Mouse (Mus musculus): ENCODE data around the gene Amelx.

The Amelx gene

GRCm38 (mm10) chrX:169187100-169187499, at the start of gene Amelx:
TSS of gene Amelx (minus strand) at chrX:169187200.
- no peak for DNase-seq (ENCODE audit: low spot score)

- no peak for DNase-seq (ENCODE audit: low spot score)
Observed at GRCm38 (mm10) chrX:169222357-169223062, 35.5 kb upstream of the Amelx start.

GRCm38 (mm10) chrX:169220064-169220463, 33.1 kb upstream of the Amelx start:
- DNase-seq (ENCODE audit: low spot score), result no peak

- DNase-seq (ENCODE audit: low spot score), result no peak
Observed at GRCm38 (mm10) chrX:169210019-169210418, 23.0 kb upstream of the Amelx start.

GRCm38 (mm10) chrX:169178634-169179033, 8.4 kb downstream of the Amelx start:
- DNase-seq (ENCODE audit: low spot score), result no peak

GRCm38 (mm10) chrX:169173796-169174195, 13.2 kb downstream of the Amelx start:
- DNase-seq (ENCODE audit: low spot score), result peak; percentile 7

- DNase-seq (ENCODE audit: low spot score), result no peak
Observed at GRCm38 (mm10) chrX:169170981-169171380, 16.0 kb downstream of the Amelx start.

GRCm38 (mm10) chrX:169158385-169158784, 28.6 kb downstream of the Amelx start:
- no peak for DNase-seq (ENCODE audit: low spot score)

- DNase-seq (ENCODE audit: low spot score), result no peak
Observed at GRCm38 (mm10) chrX:169153805-169154204, 33.2 kb downstream of the Amelx start.

DNA sequence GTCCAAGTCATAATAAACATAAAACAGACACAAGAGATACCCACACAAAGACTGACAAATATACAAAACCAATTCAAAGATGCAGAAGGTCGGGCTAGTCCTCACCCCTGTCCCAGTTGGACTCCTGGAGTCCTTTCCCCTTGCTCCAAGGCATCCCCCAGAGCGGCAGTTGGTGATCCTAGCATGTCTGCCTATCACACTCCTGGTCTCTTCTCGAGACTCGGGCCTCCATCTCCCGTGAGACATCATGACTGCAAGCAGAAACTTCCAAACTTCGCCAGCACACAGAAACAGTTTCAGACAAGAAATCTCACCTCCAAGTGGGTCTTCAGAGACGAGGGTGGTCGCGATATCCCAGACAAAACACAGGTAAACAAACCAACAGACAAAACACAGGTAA, 46.5 kb downstream of the Amelx start:
- no peak for DNase-seq (ENCODE audit: low spot score)

GRCm38 (mm10) chrX:169139758-169140157, 47.2 kb downstream of the Amelx start:
- no peak for DNase-seq (ENCODE audit: low spot score)

All from ovary, postnatal 14 days (tissue).